Mouse (Mus musculus) limb, embryonic 12.5 days (tissue): Measurements from ENCODE around the gene Pate3. TPM values are rescaled to one million over a fixed set of nuclear protein-coding genes. Genes with fewer than 3 reads are reported as not detected.
"Not testable (repeated sequence)": the region's sequence is repeated elsewhere in the genome, so short reads cannot be mapped to it uniquely, and the experiment has no call there.

Source experiments
- ATAC-seq: fragments of 200-750 bp; cut with Nextera tagmentation; 2 replicates; pipeline ENCODE4 v1.8.0; 2017; ENCODE audit warnings: low read depth, moderate TSS enrichment; ENCODE audit not compliant: insufficient number of reproducible peaks, insufficient read depth, low FRiP score, low TSS enrichment
- H3K27ac ChIP-seq: fragments of 300-500 bp; sonication (generic); 2 replicates; pipeline ENCODE4 v1.5.1; 2016; ENCODE audit warnings: mild to moderate bottlenecking, moderate library complexity
- H3K27me3 ChIP-seq: fragments of 300-500 bp; sonication (generic); 2 replicates; pipeline ENCODE4 v1.6.1; 2016; ENCODE audit warnings: mild to moderate bottlenecking, moderate library complexity
- H3K36me3 ChIP-seq: fragments of 300-500 bp; sonication (generic); 2 replicates; pipeline ENCODE4 v1.6.1; 2016; ENCODE audit warnings: mild to moderate bottlenecking, moderate library complexity
- H3K4me1 ChIP-seq: fragments of 300-500 bp; sonication (generic); replicated peaks from 2 replicates; pipeline ENCODE4 v1.6.1; 2016
- H3K4me2 ChIP-seq: fragments of 300-500 bp; sonication (generic); 2 replicates; pipeline ENCODE4 v1.6.1; 2016; ENCODE audit warnings: mild to moderate bottlenecking, moderate library complexity
- H3K4me3 ChIP-seq: fragments of 300-500 bp; sonication (generic); replicated peaks from 2 replicates; pipeline ENCODE4 v1.5.1; 2016; ENCODE audit warnings: mild to moderate bottlenecking
- H3K9ac ChIP-seq: fragments of 300-500 bp; sonication (generic); replicated peaks from 2 replicates; pipeline ENCODE4 v1.6.1; 2016; ENCODE audit warnings: mild to moderate bottlenecking, moderate library complexity
- H3K9me3 ChIP-seq: fragments of 300-500 bp; sonication (generic); 2 replicates; pipeline ENCODE4 v1.6.1; 2016; ENCODE audit warnings: mild to moderate bottlenecking, moderate library complexity
- WGBS: fragments of 180-500 bp; shearing (Covaris S2); methylation state at CpG from one replicate; pipeline ENCODE4 v1.1.7; 2016; 5-methylcytosine and 5-hydroxymethylcytosine counted together
- polyA plus RNA-seq: library from polyadenylated mRNA; unstranded; fragments of >200 nt; fragmentation: Nextera tagmentation; extraction: Ambion mirVana; gene quantifications from 2 replicates; pipeline ENCODE4 v1.2.1, GENCODE M21; 2016

Pate3 gene
- polyA plus RNA-seq, result not detected in 2 replicates

DNA sequence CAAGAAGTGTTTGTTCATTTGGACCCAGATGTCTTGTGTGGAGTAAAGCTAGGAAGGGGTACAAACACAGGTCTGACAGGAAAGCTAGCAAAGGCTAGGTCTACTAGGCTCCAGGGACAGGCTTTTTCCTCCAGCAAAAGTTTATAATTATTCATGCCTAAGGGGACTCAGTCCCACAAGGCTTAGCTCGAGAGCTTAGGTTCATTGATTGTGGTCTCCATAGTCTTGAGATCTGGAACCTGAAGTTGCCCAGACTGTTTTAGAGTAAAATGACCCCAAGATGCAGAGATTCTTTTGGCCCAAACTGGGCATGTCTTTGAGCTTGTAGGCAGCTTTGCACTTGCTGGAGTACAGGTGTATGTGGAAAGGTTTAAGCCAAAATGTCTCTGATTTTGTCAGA, at the start of gene Pate3:
Pate3 (minus strand) TSS at position 101 of the 400 bp plus-strand sequence.
- Histone ChIP-seq H3K27me3 (no peaks in the 10 kb centered on the region), H3K9me3 (peaks cover 8% of the 10 kb centered on the region; the same call in 1 of the 2 replicates), H3K4me2 (no peak within 1 kb of the TSS), H3K36me3 (no peaks in the 10 kb centered on the region), H3K27ac (no peak within 1 kb of the TSS), H3K9ac (no peak within 1 kb of the TSS), H3K4me1 (no peaks in the 10 kb centered on the region), H3K4me3 (no peak within 1 kb of the TSS)
- 73% methylated on average over 1 of the region's 1 CpGs for WGBS
- no peak for ATAC-seq

DNA sequence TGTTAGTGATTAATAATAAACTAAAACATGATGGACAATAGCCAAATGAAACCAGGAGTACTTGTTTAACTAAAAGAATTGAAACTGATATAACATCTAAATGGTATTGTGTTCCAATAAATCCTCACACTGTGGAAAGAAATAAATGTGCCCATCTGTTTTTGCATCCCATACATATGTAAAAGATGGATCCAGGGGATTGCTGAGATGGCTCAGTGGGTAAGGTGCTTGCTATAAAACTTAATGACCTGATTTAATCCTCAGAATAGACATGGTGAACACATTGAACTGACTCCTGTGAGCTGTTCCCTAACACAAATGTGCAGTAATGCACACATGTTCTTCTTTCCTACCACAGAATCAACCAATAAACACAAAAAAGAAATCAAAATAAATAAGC, 43.9 kb upstream of the Pate3 start:
- Histone ChIP-seq H3K4me3 (no peak overlapping the region), H3K27ac (no peak overlapping the region), H3K9me3 (no peaks in the 10 kb centered on the region), H3K36me3 (no peaks in the 10 kb centered on the region), H3K9ac (no peak overlapping the region), H3K4me2 (no peak overlapping the region), H3K4me1 (no peaks in the 10 kb centered on the region), H3K27me3 (no peaks in the 10 kb centered on the region)
- ATAC-seq, result no peak

- Histone ChIP-seq H3K4me1 (no peaks in the 10 kb centered on the region), H3K27ac (no peak within 1 kb of the TSS), H3K27me3 (no peaks in the 10 kb centered on the region), H3K36me3 (no peaks in the 10 kb centered on the region), H3K4me2 (no peak within 1 kb of the TSS), H3K9ac (no peak within 1 kb of the TSS), H3K9me3 (no peaks in the 10 kb centered on the region), H3K4me3 (no peak within 1 kb of the TSS)
- ATAC-seq, result no peak
- 32% methylated on average over 1 of the region's 1 CpGs for WGBS
Observed at GRCm38 (mm10) chr9:35687013-35687412, 39.0 kb upstream of the Pate3 start, which contains the start of gene Pate1. Gene Pate1 (minus strand): TSS chr9:35687390.

- Histone ChIP-seq H3K4me1 (no peaks in the 10 kb centered on the region), H3K9ac (no peak overlapping the region), H3K27ac (no peak overlapping the region), H3K4me3 (no peak overlapping the region), H3K27me3 (no peaks in the 10 kb centered on the region), H3K36me3 (no peaks in the 10 kb centered on the region), H3K9me3 (0 out of 2 replicates have a peak, but pooled peaks cover 3% of the 10 kb centered on the region), H3K4me2 (no peak overlapping the region)
- WGBS, result 78% methylated on average over 2 of the region's 2 CpGs
- ATAC-seq, result no peak
Observed at GRCm38 (mm10) chr9:35673557-35673956, 25.6 kb upstream of the Pate3 start.

- H3K4me1 ChIP-seq, result no peaks in the 10 kb centered on the region
- H3K36me3 ChIP-seq, result no peaks in the 10 kb centered on the region
- 93% methylated on average over 1 of the region's 1 CpGs for WGBS
- H3K9ac ChIP-seq, result no peak overlapping the region
- no peak overlapping the region for H3K4me2 ChIP-seq
- no peaks in the 10 kb centered on the region for H3K27me3 ChIP-seq
- ATAC-seq, result no peak
- H3K27ac ChIP-seq, result no peak overlapping the region
- H3K4me3 ChIP-seq, result no peak overlapping the region
- H3K9me3 ChIP-seq, result no peaks in the 10 kb centered on the region
Observed at GRCm38 (mm10) chr9:35632981-35633380, 15.0 kb downstream of the Pate3 start.

DNA sequence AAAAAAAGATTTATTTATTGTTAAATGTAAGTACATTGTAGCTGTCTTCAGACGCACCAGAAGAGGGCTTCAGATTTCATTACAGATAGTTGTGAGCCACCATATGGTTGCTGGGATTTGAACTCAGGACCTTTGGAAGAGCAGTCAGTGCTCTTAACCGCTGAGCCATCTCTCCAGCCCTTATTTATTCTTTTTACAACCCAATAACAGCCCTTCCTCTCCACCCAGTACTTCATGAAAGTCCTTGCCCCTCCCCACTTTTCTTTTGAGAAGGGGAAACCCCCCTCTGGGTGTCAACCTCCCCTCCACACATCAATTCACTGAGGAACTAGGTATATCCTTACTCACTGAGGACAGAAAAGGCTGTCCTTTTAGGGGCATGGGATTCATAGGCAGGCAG, 31.2 kb downstream of the Pate3 start:
- ATAC-seq, result not testable (repeated sequence)
- WGBS, result 64% methylated on average over 2 of the region's 2 CpGs

DNA sequence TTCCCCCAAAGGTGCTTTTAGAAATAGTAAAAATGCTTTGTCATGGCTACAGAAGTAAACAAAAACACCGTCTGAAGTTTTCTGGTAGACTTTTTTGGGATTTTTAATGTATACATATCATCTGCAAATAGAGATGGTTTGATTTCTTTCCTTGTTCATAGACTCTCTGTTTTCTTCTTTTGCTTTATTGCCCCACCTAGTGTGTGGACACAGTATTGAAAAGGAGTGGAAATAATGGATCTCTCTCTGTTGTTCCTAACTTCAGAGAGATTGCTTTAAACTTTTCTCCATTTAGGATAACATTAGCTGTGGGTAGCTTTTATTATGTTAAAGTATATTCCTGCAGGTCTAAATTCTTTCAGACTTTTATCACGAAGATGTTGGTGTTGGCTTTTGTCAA, 34.0 kb downstream of the Pate3 start:
- no peaks in the 10 kb centered on the region for H3K27me3 ChIP-seq
- H3K4me1 ChIP-seq, result no peaks in the 10 kb centered on the region
- H3K36me3 ChIP-seq, result no peaks in the 10 kb centered on the region
- H3K9ac ChIP-seq, result no peak overlapping the region
- H3K9me3 ChIP-seq, result no peaks in the 10 kb centered on the region
- WGBS, result 31% methylated on average over 2 of the region's 2 CpGs
- no peak overlapping the region for H3K4me3 ChIP-seq
- no peak overlapping the region for H3K4me2 ChIP-seq
- H3K27ac ChIP-seq, result no peak overlapping the region
- ATAC-seq, result no peak

More for the DNA sequence above, 31.2 kb downstream of the Pate3 start:
- not testable (repeated sequence) for H3K4me1 ChIP-seq, H3K27ac ChIP-seq, H3K9me3 ChIP-seq, H3K4me3 ChIP-seq, H3K36me3 ChIP-seq, H3K9ac ChIP-seq, H3K4me2 ChIP-seq, H3K27me3 ChIP-seq

DNA sequence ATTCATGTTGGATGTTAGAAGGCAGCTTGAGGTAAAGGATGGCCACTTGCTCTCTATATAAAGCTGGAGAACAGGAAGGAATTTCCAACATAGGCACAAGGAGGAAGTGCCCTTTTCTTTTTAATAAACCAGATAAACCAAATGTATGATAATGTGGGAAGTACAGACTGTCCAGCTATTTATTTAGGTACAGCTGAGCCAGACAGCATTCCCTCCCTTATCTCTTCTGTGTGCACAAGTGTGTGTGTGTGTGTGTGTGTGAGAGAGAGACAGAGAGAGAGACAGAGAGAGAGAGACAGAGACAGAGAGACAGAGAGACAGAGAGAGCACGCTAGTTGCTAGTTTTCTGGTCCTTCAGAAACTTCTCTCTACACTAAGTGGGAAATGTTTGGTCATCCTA, 36.2 kb downstream of the Pate3 start, which contains the start of gene Pate4:
Pate4 (minus strand) TSS at position 101 of the 400 bp plus-strand sequence.
- 83% methylated on average over 1 of the region's 1 CpGs for WGBS
- H3K9me3 ChIP-seq, result no peaks in the 10 kb centered on the region
- H3K4me1 ChIP-seq, result no peaks in the 10 kb centered on the region
- ATAC-seq, result no peak
- no peak within 1 kb of the TSS for H3K27ac ChIP-seq
- H3K36me3 ChIP-seq, result no peaks in the 10 kb centered on the region
- H3K27me3 ChIP-seq, result no peaks in the 10 kb centered on the region
- no peak within 1 kb of the TSS for H3K4me2 ChIP-seq
- no peak within 1 kb of the TSS for H3K9ac ChIP-seq
- no peak within 1 kb of the TSS for H3K4me3 ChIP-seq

DNA sequence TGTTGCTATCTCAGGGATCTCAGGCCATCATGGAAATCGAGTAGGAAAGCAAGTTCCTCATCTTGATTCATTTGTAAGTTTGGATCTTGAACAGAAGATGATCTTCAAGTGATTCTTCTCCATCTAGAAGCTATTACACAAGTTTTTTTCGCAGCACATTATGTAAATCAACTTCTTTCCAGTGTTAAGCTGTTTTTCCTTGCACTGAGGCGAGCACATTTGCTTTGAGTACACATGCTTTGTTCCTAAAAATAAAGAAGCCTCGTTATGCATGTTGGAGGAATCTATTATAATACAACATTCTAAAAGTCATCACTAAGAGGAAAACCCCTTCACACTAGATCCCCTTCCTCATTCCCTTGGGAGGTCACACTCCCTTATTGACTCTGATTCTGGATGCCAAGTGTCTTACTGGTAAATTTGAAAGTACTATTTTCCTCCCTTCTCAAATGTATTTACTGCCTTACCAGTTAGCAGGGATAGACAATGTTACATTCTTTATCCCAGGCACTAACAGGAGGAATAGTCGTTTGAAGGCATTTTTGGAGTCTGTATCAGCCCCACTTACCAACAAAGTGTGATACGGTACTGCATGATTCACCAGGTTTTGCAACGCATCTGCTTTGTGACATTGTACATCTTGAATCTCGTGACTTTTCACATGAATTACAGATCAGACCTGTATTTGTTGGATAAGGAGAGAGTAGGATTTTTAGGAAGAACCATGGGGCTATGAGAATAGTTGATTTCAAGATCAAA, 40.2 kb downstream of the Pate3 start:
- Histone ChIP-seq H3K9me3 (no peaks in the 10 kb centered on the region), H3K27ac (no peak overlapping the region), H3K4me1 (no peaks in the 10 kb centered on the region), H3K36me3 (no peaks in the 10 kb centered on the region), H3K4me2 (no peak overlapping the region), H3K4me3 (no peak overlapping the region), H3K9ac (no peak overlapping the region), H3K27me3 (no peaks in the 10 kb centered on the region)
- 69% methylated on average over 8 of the region's 8 CpGs for WGBS
- no peak for ATAC-seq

Other genes starting within 250 kb of the Pate3 start
- gene Cdon, start 227.1 kb downstream of the Pate3 start, polyA plus RNA-seq, result 19.9 and 25.0 TPM in 2 replicates
- gene Gm1113, start 129.9 kb downstream of the Pate3 start, polyA plus RNA-seq, result not detected in 2 replicates
- gene Ddx25, start 89.7 kb downstream of the Pate3 start, polyA plus RNA-seq, result 4.4 and 5.1 TPM in 2 replicates
- gene Pus3, start 89.6 kb downstream of the Pate3 start, polyA plus RNA-seq, result 19.3 and 19.4 TPM in 2 replicates
- 1.3 and 1.5 TPM in 2 replicates for gene Pate2, start 77.9 kb downstream of the Pate3 start, polyA plus RNA-seq
- gene Hyls1, start 77.8 kb downstream of the Pate3 start, polyA plus RNA-seq, result 23.2 TPM in 2 replicates
- not detected in 2 replicates for gene Pate4, start 36.3 kb downstream of the Pate3 start, polyA plus RNA-seq
- gene Pate1, start 39.2 kb upstream of the Pate3 start, polyA plus RNA-seq, result not detected in 2 replicates
- not detected in 2 replicates for gene Gm17677, start 92.8 kb upstream of the Pate3 start, polyA plus RNA-seq
- not detected in 2 replicates for gene Gm17727, start 129.9 kb upstream of the Pate3 start, polyA plus RNA-seq
- gene Gm27235, start 141.9 kb upstream of the Pate3 start, polyA plus RNA-seq, result not detected in 2 replicates
- gene D730048I06Rik, start 141.9 kb upstream of the Pate3 start, polyA plus RNA-seq, result not detected in 2 replicates
- not detected in 2 replicates for gene 9230110F15Rik, start 195.9 kb upstream of the Pate3 start, polyA plus RNA-seq